In the genomic region with DNA sequence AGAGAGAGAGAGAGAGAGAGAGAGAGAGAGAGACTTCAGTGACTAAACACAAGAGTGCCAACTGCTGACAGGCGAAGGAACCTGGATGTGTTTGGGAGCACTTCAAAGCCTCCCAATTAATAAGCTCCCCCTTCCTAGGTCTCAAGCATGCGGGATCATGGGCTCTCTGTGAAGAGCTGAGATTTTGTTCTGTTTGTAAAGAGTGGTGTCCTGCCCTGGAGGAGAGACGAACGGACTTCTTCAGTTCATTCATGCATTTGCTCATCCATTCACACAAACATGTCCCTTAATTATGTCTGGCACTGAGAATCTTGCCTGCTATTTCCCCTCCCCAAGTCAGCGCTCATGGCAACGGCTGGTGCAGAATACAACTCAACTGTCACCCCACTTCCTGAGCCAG, we compare ENCODE assay signal across 8 mouse cellular contexts. TPM values are rescaled to one million over a fixed set of nuclear protein-coding genes. Genes with fewer than 3 reads are reported as not detected.
DNase-seq lines count a peak whose midpoint lies in the region; ATAC-seq and TF ChIP-seq lines count a peak whose summit lies in the region.

No protein-coding gene starts in this region.

- TF ChIP-seq CTCF in liver, postnatal 0 days (IDR thresholded peaks at IDR 0.05; ENCODE audit: low read depth): no peak

- no peak for TF ChIP-seq EP300 in liver, postnatal 0 days (IDR thresholded peaks at IDR 0.05; ENCODE audit: low read depth)

- H3K27me3 ChIP-seq in midbrain, embryonic 10.5 days (ENCODE audit: low read depth, poor library complexity, severe bottlenecking): peaks cover 34% of the 10 kb centered on the region
- peaks cover 31% of the 10 kb centered on the region for H3K27me3 ChIP-seq in liver, postnatal 0 days (ENCODE audit: insufficient read depth, low read length)

- H3K27ac ChIP-seq in midbrain, embryonic 10.5 days (replicated peaks): no peak overlapping the region
- H3K27ac ChIP-seq in liver, postnatal 0 days (ENCODE audit: low read depth): no peak overlapping the region

- H3K4me2 ChIP-seq in liver, postnatal 0 days (ENCODE audit: low read depth, low read length): no peak overlapping the region

- H3K9ac ChIP-seq in liver, postnatal 0 days (replicated peaks): no peak overlapping the region

- peak; percentile 7 to 18 for DNase-seq in cerebellum, postnatal 14 days
- no peak for DNase-seq in cerebellum, adult 8-10 months
- DNase-seq in right cerebral cortex, postnatal 25 days: peak; percentile 34
- no peak for DNase-seq in right cerebral cortex, adult 18-20 months
- DNase-seq in midbrain, embryonic 10.5 days (ENCODE audit: low spot score): peak; percentile 24
- no peak for DNase-seq in testis, postnatal 14 days (ENCODE audit: low spot score)
- no peak for DNase-seq in liver, postnatal 0 days
- no peak for DNase-seq in testis, postnatal 10 days (ENCODE audit: low spot score)

- no peaks in the 10 kb centered on the region for H3K9me3 ChIP-seq in midbrain, embryonic 10.5 days (replicated peaks)
- H3K9me3 ChIP-seq in liver, postnatal 0 days (ENCODE audit: low read length): no peaks in the 10 kb centered on the region

- WGBS in midbrain, embryonic 10.5 days: 2% methylated on average over 6 of the region's 6 CpGs
- WGBS in liver, postnatal 0 days (ENCODE audit: insufficient replicate concordance): 1% methylated on average over 6 of the region's 6 CpGs

- H3K4me3 ChIP-seq in midbrain, embryonic 10.5 days: peak overlapping the region; percentile 82
- H3K4me3 ChIP-seq in liver, postnatal 0 days (ENCODE audit: low read depth, low read length): no peak overlapping the region

- H3K4me1 ChIP-seq in midbrain, embryonic 10.5 days: peaks cover 30% of the 10 kb centered on the region
- H3K4me1 ChIP-seq in liver, postnatal 0 days (ENCODE audit: insufficient read depth): no peaks in the 10 kb centered on the region

- no peak for ATAC-seq in liver, postnatal 0 days

- no peaks in the 10 kb centered on the region for H3K36me3 ChIP-seq in midbrain, embryonic 10.5 days
- no peaks in the 10 kb centered on the region for H3K36me3 ChIP-seq in liver, postnatal 0 days (replicated peaks; ENCODE audit: insufficient read depth, low read length)

RNA-seq across cellular contexts. Expression of a gene that starts 2.3 kb away (rescaled TPM):
- 4.3 and 4.8 TPM in 2 replicates for polyA plus RNA-seq in midbrain, embryonic 10.5 days (2016; fragmentation: Nextera tagmentation; extraction: Ambion mirVana)
- polyA plus RNA-seq in liver, postnatal 0 days (2015; fragmentation: Nextera tagmentation; extraction: Ambion mirVana): not detected in 2 replicates

Comparison
In these comparisons a context has a peak if more than half of its experiments do, and no peak if none do; other contexts are left out.
1. DNase-seq: peak in cerebellum, postnatal 14 days (2 of 2), right cerebral cortex, postnatal 25 days (single experiment) and midbrain, embryonic 10.5 days (single experiment); none in cerebellum, adult 8-10 months (single experiment), right cerebral cortex, adult 18-20 months (single experiment), testis, postnatal 14 days (single experiment), liver, postnatal 0 days (single experiment) and testis, postnatal 10 days (single experiment).